Mouse (Mus musculus) testis, postnatal 14 days (tissue): ENCODE results near the gene Alox5ap.
A peak's percentile ranks its signal among the peaks of the same experiment; 100 is the strongest.

Source experiments
- DNase-seq: peaks from one replicate; pipeline ENCODE4 v3.0.0; 2021; ENCODE audit warnings: low spot score

Gene Alox5ap

DNA sequence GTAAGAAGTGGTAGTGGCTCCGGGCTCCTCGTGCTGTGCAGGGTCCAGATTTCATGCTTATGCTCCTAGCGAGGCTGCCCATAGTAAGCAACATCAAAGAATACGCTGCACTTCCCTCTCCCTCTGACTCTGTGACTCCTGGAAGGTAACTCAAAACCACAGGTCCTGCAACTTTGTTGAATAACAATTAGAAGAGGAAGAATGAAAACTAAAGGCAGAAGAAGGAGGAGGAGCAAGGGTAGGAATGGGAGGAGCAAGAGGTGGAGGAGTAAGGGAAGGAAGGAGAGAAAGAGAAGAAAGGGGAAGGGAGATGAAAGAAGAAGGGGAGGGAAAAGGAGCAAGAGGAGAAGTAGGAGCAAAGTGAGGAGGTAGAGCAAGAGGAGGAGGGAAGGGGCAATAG is at the start of gene Alox5ap:
Alox5ap (plus strand) TSS at position 363 of the 400 bp plus-strand sequence.
- no peak for DNase-seq

DNA sequence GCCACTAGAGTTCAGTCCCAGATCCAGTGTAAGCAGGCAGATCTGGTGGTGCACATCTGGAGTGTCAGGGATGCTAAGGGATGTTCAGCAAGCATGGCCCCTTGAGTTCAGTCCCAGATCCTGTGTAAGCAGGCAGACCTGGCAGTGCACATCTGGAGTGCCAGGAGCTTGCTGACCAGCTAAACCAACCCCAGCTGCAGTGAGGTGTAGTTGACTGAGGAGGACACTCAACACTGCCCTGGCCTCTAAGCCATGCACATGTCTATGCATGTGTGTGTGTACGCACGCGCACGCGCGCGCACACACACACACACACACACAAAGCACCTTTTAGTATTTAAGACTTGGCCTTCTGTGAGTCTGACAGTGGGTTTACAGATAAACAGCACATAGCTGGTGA is 49.0 kb upstream of the Alox5ap start:
- no peak for DNase-seq

DNA sequence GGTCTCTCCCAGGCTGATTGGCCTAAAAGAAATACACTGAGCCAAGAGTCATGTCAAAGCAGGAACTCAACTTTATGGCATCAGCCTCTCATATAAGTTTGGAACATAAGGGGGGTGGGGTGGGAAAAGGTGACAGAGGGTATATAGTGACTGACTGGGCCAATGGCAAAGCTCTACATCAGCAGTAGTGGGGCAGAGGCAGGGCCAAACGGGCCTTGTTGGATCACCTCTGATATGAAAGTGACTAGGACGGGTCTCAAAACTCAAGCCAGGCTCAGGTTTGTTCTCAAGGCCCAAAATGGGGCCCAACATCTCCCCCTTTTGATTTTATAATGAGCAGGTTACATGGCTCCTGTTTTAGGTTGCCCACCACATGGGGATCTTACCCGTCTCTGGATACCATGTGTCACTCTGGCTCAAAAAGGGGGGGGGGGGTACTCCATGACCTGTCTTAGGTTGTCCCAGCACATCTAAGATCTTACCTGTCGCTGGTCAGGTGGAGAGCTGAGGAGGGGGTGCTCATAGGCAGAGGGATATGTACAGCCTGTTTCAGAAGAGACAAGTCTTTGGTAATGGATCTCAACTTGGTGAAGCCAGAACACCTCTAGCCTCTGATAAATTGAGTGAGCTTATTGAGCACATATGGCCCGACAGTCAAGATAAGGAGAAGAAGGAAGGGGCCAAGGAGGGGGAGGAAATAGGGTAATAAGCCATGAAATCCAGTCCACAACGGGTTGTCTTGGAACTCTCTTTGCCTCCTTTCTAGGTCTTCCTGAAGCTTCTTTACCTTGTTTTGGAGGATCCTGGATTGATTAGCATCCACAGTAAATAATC is 46.8 kb upstream of the Alox5ap start:
- no peak for DNase-seq

DNA sequence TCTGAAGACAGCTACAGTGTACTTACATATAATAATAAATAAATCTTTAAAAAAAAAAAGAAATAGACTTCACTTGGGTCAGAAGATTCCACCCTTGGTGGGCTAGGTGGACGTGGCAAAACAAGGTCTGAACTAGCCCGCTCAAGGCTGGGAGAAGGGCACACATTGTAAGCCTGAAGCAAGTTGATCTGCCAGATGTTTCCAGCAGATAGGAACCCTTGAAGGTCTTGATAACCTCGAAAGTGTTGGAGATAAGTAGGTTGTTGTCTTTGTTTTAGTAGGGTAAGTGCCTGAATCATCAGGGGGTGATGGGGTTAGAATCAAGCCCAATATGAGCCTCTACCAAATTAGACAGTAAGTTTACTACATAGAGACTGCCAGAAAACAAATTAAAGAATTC is 45.1 kb upstream of the Alox5ap start:
- no peak for DNase-seq

DNA sequence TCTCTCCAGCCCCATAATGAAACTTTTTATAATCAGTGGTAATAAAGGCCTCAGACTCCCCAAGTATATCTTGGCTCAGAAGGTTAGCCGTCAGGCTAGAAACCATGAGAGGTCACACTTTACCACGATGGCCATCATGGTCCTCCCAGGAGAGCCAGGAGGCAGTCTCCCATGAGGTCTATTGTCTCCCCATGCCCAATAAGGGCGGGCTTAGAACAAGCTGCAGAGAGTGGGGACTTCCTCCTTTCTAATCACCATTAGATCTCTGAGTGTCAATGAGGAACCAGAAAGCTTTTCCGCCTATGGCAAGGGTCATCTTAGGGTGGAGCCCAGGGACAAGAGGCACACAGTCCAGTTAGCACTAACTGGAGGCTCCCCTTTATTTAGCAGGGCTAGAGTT is 43.2 kb upstream of the Alox5ap start:
- no peak for DNase-seq

DNA sequence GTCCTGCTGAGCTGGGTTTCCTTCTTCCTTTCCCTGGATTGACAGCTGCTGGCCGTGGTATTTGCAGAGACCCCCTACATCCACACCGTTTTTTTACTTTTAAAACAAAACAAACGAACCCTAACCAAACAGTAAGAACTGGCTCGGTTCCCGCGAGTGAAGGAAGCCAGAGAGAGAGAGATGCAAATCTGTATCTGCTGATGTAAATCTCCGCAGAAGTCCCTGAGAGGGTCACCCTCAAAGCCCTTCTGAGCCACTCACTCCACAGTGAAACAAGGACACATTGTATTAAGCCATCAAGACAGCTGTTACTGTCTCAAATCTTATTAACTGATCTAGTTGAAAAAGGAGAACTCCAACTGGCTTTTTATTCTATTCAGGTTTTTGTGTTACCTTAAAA is 39.9 kb upstream of the Alox5ap start:
- DNase-seq: no peak

DNA sequence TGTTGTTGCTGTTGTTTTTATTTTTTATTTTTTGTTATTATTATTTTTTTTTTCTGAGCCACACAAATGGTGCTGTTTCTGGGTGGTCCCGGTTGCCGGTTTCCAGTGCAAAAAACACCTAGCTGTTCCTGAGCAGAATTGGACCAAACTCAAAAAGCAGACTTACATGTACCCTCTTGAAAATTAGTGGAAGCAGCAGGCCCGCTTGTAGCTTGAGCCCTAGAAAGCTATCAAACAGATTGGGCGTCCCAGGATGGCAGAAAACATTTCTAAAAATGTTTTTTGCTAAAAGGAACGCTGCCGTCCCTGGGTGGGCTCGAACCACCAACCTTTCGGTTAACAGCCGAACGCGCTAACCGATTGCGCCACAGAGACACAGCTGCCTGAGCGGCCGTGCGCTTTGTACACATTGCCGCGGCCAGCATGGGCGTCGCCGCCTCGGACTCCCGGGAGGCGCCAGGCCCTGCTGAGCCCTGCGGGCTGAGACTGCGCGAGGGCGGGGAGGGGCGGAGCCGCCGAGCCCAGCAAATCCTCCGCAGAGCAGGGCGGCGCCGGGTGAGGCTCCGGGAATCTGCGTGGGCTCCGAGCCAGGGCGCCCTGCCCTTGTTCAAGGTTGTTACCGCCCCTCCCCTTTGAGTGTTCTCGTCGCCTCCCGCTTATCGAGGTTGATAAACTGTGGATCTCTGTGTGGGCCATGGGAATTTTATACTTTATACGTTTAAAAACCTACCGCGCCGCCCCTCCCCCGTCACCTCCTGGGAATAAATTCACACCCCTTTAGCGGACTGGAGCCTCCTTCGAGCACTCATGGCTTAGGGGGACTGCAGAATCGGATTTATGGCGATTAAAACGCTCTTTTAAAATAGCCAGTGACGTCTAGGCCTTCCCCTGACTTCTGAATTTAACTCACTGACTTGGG is 35.6 kb upstream of the Alox5ap start:
- DNase-seq: peak; percentile 96

DNA sequence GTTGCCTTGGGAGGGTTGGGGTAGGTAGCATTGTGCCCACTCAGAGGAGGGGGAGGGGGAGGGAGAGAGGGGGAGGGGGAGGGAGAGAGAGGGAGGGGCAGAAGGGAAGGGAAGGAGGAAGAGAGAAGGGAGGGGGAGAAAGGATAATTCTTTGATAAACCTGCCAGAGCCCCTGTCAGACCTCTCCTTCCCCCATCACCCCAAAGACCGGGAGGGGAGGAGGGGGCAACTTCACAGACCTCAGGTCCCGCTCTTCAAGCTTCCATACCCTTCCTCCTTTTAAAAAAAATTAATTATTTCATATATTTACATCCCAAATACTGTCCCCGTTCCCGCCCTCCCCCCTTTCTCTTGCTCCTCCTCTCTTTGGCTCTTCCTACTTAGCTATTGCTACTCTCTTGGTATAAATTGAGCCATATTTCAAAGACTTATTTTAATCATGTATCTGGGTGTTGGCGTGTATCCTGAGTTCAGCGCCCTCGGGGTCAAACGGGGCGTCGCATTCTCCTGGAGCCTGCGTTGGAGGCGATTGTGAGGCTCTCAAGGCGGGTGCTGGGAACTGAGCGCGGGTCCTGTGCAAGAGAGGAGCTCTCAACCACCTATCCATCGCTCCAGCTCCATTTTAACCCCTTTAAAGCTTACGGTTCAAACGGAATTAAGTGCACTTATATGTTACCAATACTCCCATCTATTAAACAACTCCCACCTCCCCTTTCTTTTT is 34.8 kb upstream of the Alox5ap start:
- no peak for DNase-seq

DNA sequence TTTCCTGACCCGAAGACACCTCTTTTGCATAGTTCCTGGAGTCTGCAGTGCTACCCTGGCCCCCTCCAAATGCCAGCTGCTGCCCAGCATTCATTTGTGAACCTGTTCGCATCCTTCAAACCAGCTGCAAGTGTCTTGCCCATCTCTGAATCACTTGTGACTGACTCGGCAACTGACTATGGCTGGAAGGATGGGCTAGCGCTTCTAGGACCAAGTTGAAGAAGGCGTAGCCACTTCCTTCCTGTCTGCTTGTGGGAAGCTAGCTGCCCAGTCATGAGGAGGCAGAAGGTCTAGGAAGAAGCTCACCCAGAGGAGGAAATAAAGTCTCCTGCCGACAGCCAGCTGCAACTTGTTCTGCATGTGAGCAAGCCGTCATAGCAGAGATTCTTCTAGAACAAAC is 29.6 kb upstream of the Alox5ap start:
- DNase-seq: no peak

DNA sequence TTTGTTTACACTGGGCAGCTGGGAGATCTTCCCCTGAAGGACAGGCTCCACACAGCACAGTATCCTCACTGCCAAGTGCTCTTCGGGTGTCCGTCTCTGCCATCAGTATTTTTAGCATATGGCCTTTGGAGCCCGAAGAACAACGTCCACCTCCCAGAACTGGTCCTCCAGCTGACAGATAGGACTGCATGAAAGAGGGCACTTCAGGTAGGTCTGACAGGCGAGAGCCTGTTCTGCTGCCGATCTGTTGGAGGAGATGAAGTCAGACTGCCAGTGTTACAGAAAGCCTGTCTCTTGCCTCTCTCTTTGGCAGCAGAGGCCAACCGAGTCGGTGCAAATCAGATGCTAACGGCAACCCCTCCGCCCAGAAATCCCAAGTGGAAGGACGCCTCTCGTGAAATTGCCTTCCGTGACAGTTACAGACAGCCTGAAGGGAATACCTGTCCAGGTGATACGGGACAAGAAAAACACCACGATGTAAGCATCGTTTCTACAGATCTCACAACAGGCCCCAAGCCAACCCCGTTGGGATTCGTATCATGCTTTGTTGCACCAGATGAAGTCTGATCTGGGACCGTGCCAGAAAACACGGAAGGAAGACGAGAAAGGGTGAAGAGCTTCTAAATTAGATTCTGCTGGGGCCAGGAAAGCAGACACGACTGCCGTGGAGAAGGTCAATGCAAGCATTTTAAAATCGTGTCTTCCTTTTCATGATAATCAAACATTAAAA is 27.2 kb upstream of the Alox5ap start:
- DNase-seq: no peak

DNA sequence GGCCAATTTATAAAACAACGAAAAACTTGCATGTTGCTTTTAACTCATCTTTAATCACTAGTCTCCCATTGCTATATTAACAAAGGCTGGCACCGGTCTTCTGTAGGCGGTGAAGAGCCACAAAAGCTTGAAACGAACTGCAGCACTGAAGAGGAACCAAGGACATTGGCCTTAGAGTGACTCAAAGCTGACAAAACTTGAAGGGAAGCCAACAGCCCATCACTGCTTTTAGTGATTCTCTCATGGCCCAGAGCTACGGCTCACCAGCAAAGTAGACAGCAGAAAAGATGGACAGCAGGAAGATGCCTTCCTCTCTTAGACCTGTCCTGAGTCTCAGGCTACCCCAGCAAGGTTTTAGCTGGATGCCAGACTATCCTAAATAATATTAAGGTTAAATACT is 22.1 kb upstream of the Alox5ap start:
- DNase-seq: no peak

DNA sequence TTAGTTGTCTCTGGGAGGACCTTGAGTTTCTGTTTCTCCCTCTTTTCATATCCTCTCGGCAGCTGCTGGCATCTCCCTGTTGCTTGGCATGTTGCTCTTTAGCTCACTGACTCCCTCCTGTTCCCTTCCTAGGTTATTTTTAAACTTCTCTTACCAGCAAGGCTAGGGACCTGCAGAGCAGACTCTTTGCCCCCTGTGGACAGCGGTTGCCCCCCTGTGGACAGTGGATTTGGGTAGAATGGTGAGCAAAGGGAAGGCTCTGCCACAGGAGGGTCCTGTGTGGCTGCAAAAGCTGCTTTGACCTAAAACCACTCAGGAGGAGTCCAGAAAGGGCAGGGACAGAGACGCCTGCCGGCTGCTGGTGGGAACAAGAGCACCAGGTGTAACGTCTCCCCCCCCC is 21.5 kb upstream of the Alox5ap start:
- DNase-seq: no peak

DNA sequence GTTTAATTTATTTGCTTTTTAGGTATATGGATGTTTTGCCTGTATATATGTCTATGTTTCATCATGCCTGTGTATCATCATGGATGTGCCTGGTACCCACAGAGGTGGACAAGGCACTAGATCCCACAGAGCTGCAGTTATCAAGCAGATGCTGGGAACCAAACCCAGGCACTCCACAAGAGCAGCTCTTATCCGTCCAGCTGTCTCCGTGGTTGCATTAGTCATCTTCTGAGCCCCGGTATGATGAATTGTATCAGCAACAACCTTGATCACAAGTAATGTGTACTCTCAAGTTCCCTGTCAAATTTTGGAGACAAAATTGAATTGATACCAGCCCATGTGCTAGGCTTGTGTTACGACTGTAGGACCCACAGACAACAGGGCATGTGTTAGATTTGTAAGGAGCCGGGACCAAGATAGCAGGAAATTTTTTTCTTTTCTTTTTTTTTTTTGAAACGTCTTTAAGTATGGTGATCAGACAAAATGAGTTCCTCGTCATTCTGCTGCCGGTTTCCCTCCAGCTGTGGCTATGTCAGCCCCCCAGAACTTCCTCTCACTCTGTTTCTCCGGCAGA is 19.1 kb upstream of the Alox5ap start:
- no peak for DNase-seq

DNA sequence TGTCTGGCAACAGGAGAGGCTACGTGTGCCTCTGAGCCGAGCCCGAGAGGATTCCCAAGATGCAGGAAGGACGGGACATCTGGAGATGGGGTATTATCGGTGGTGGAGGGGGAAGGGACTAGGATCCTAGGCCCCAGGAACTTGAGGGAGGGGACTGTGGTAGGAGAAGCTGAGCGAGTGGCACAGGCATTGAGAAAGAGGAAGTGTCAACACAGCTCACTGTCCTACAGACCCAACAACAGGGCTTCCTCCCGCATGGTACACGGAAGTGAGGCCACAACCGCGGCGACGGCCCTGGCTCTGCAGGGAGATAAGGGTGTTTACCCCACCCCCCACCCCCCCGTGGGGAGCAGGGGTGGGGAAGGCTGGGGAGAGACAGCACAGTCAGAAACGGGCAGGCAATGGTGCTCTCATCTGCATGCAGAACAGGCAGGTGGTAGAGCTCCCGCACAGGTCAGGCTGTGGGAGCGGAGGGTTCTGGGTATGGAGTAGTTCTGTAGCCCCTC is 18.5 kb upstream of the Alox5ap start:
- no peak for DNase-seq

DNA sequence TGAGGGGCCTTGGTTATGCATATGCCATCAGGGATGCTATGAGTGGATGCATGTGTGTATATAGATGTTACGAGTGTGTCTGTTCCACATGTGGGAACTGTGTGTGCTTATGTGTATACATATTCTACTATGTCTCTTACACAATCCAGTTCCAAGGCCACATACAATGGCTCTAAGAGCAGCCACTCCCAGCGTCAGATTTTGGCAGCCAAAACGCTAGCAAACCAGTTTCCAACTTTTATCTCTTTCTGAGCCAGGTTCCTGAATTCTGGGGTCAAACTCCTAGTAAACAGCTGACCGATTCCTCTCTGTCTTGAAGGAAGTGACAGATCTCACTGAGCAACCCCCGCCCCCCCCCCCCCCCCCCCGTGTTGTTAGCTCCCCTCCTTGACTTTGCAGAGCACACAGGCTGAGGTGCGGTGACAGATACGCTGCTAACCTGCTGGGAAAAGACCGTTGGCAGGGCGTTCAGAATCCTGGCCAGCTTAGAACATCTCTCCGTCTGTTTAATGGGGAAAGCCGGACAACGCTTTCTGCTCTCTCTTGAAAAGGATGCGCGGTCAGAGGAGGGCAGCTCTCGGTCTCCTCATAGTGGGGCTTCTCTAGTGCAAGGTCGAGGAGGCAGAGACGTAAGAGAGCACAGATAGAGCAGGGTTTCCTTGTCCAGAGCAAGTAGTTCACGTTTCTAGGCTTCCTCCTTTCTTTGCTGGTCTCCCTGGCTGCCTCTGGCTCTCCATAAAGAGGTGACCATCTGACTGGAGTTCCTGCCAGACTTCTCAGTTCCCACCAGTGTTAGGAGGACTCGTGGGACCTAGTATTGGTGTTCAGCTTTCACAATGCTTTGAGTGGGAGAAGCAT is 17.3 kb upstream of the Alox5ap start:
- DNase-seq: no peak

DNA sequence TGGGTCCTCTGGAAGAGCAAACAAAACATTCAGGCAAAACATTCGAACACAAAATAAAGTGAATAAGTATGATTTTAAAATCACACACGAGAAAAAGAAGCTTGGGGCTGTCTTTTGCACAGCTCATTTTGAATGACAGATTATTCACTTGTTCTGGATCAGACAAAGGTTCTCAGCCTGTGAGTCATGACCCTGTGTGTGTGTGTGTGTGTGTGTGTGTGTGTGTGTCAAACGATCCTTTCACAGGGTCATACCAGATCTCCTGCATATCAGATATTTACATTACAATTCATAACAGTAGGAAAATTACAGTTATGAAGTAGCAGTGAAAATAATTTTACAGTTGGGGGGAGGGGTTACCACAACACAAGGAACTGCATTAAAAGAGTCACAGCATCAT is 12.3 kb upstream of the Alox5ap start:
- no peak for DNase-seq

DNA sequence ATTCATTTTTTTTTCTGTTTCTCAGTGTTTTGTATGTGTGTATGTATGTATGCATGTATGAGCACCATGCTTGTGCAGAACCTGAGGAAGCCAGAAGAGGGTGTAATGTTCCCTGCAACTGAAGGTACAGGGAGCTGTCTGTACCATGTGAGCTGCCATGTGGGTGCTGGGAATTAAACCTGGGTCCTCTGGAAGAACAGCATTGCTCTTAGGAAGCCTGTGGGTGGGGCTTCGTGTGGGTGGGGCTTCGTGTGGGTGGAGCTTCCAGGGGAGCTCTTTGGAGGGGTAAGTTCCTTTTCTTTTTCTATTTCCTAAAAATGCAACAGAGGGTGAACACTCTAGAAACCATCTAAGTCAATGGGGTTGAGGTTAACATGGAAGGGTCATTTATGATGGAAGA is 11.1 kb upstream of the Alox5ap start:
- DNase-seq: no peak

DNA sequence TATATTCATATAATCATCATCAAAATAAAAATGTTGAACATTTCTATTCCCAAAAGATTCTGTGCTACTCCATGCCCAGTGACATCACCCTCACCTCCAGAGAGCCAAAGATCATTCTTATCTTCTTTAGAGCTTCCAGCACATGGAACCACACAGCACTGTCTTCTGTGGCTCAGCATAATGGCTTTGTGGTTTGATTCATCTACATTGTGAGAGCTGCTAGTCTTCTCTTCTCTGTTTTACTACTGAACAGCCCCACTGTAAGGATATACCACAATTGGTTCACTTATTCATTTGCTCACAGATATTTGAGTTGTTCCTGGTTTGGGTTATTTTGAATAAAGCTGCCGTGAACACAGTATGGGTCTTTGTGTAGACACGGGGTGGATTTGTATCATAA is 9.0 kb upstream of the Alox5ap start:
- no peak for DNase-seq

DNA sequence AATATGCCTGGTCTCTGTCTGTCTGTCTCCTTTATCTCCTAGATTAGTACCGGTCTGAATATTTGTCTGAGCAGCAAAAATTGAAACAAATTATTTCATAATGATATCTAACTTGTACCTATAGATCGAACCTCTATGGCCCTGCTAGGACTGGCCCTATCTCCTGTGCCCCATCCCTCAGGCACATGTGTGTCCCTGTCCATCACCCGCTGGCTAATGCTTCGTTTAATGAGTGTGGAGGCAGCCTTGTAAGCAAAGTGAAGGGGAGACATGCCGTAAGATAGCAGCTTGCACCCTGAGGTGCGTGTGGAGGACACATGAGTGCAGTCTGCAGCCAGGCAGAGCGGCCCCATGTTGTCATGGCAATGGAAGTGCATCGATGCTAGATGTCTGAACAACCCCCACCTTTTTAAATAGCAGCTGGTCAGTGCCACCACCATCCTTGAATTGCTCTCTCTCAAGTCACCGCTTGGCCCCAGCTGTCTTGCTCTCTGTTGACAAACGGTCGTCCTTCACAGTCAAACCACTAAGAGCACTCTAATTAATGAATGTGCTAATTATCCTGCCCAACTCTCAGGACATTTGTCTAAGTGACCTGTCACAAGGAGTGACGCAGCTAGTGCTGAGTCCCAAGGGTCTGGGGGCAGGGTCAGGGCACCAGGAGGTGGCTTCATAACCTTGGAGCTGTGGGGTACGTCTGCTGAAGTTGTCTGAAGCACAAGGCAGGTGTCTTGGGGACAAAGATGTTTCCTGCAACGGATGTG is 6.9 kb upstream of the Alox5ap start:
- DNase-seq: no peak

DNA sequence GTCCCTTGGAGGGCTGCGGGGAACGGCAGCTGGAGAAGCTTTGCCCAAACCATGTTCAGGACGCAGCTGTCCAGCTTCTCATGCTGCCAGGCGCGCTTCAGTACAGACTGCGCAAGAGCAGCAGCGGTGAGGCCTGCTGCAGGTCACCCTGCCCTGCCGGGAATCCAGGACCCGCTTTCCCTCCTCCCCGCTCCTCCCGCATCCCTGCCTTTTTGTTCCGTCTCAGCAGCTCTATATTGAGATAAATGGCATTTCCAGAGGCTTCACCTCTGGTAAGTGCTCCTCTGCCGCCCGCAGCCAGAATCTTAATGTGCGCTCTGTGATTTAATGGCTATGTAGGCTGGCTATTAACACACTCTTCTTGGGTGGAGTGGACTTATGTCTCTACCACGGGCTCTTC is 5.5 kb upstream of the Alox5ap start:
- no peak for DNase-seq
